Mouse (Mus musculus) heart, adult 2 months (tissue): ENCODE measurements around the gene Ptpre. TPM values are rescaled to one million over a fixed set of nuclear protein-coding genes. Genes with fewer than 3 reads are reported as not detected.
A peak's percentile ranks its signal among the peaks of the same experiment; 100 is the strongest.

Source experiments
- DNase-seq, 2 experiments: peaks; one replicate each; pipeline ENCODE4 v3.0.0; 2021
- H3K27ac ChIP-seq: fragments of 200-600 bp; 2 replicates; pipeline ENCODE4 v1.8.1; 2022
- H3K27me3 ChIP-seq: fragments of 200-500 bp; 2 replicates; pipeline ENCODE4 v1.6.1; 2012; ENCODE audit warnings: mild to moderate bottlenecking, low read length, inconsistent platforms, mixed read lengths; ENCODE audit not compliant: control insufficient read depth, insufficient read depth
- H3K36me3 ChIP-seq: fragments of 200-500 bp; 2 replicates; pipeline ENCODE4 v1.6.1; 2012; ENCODE audit warnings: low read length, inconsistent platforms; ENCODE audit not compliant: control insufficient read depth, insufficient read depth
- H3K4me1 ChIP-seq: fragments of 200-500 bp; 2 replicates; pipeline ENCODE4 v1.6.1; 2011; ENCODE audit warnings: low read length; ENCODE audit not compliant: control insufficient read depth, insufficient read depth
- H3K4me3 ChIP-seq: fragments of 200-600 bp; 2 replicates; pipeline ENCODE4 v1.8.1; 2022
- H3K79me2 ChIP-seq: fragments of 200-500 bp; replicated peaks from 2 replicates; pipeline ENCODE4 v1.6.1; 2012; ENCODE audit warnings: mild to moderate bottlenecking, inconsistent platforms, low read length, moderate library complexity, mixed read lengths; ENCODE audit not compliant: control insufficient read depth, insufficient read depth
- H3K9ac ChIP-seq: fragments of 200-500 bp; 2 replicates; pipeline ENCODE4 v1.6.1; 2012; ENCODE audit warnings: low read depth, mild to moderate bottlenecking, control low read depth, inconsistent platforms, low read length, mixed read lengths
- CTCF ChIP-seq: fragments of 200-600 bp; IDR thresholded peaks from 2 replicates; pipeline ENCODE4 v1.8.1; 2022; ENCODE audit warnings: antibody characterized with exemption, mild to moderate bottlenecking, moderate library complexity
- EP300 ChIP-seq: fragments of 200-500 bp; IDR thresholded peaks from 2 replicates; pipeline ENCODE4 v1.6.1; 2011; ENCODE audit warnings: low read depth, low read length, control low read depth; ENCODE audit not compliant: insufficient read depth
- POLR2A ChIP-seq: fragments of 200-500 bp; IDR thresholded peaks from 2 replicates; pipeline ENCODE4 v1.6.1; 2011; ENCODE audit warnings: mild to moderate bottlenecking, low read depth, low read length, control low read depth; ENCODE audit not compliant: insufficient read depth
- WGBS: fragments of 180-500 bp; shearing (Covaris S2); methylation state at CpG from one replicate; pipeline ENCODE4 v1.1.7; 2018; 5-methylcytosine and 5-hydroxymethylcytosine counted together
- intact Hi-C: fragments of 180-260 bp; cut with DNase I; formaldehyde crosslinking; loops from one replicate; pipeline ENCODE4 v1.15.1; 2025
- polyA plus RNA-seq: library from polyadenylated mRNA; depleted of rRNA; stranded (reverse); fragments of >200 nt; gene quantifications from 2 replicates; pipeline ENCODE4 v1.2.3, GENCODE M21; 2012
- total RNA-seq, 2 experiments: library from RNA; stranded (reverse); gene quantifications; 2 replicates each; pipeline ENCODE4 v1.2.3; 2021

Ptpre gene
- total and polyA plus RNA-seq, 3 experiments: 2.8 to 4.1 (median 3.1) TPM

DNA sequence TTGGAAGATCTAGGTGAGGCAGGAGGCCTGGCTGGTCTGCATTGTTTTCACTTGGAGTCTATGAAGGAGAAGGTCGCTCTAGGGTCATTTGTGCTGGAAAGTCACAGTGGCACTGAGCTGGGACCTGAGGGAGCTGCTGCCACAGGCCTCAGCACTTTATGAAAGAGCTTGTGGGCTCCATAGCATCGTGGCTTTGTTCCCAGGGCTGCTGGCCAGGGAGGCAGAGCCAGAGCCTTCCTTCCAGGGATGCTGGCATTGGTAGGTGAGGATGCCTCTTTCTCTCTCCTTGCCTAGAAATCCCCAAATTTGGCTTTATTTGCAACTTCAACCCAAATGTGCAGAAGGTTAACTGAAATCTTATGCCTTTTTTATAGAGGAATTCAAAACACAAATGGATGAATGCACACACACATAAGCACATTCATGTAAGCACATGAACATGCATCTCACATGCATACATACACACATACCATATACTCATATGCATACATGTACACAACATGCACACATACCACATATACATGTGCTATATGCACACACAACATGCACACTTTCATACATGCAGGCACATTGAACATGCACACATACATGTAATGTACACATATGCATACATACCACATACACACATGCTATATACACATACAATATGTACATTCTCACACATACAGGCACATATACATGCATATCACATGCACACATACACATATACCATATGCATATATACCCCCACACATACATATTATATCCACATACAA lies 50.7 kb downstream of the Ptpre start:
- Histone ChIP-seq H3K4me3 (no peak overlapping the region), H3K36me3 (no peaks in the 10 kb centered on the region), H3K27me3 (no peaks in the 10 kb centered on the region), H3K27ac (peak overlapping the region; percentile 33; the same call in 1 of the 2 replicates), H3K79me2 (no peaks in the 10 kb centered on the region), H3K4me1 (peaks cover 2% of the 10 kb centered on the region), H3K9ac (no peak overlapping the region)
- TF ChIP-seq EP300 (no peak), POLR2A (no peak), CTCF (no peak)
- DNase-seq: no peak
- WGBS: 54% methylated on average over 2 of the region's 2 CpGs
- intact Hi-C loops: loop anchor here (2.0 kb wide), 1 partner anchor 21 kb away; no protein-coding TSS in a partner anchor

DNA sequence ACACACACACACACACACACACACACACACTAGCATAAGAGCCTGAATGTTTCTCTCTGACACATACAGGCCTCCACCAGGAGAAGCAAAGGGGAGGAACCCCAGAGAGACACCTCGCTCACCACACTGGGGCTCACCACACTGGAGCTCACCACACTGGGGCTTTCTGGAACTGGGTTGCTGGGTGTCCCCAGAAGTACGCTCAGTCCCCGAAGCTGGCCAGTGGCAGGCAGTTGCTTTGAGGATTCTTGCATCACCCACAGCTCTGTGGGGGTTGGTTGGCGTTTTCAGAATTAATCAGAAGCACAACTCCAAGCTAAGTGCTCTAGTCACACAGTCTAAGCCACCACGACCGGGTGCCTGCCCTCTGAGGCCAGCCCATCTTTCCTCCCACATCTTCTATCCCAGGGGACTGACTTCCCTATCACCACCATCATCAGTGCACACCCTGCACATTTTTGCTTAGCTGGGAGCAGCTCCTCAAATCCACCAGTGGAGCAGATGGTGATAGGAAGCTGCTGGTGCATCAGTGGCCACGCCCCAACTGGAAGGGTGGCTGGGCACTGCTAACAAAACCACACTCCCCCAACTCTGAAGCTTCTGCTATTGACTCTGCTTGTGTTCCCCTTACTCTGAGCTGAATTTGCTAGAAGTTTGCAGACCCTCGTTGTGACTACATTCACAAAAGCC lies 51.5 kb downstream of the Ptpre start:
- Histone ChIP-seq H3K27ac (no peak overlapping the region), H3K4me3 (no peak overlapping the region), H3K36me3 (no peaks in the 10 kb centered on the region), H3K79me2 (no peaks in the 10 kb centered on the region), H3K4me1 (peaks cover 2% of the 10 kb centered on the region), H3K9ac (no peak overlapping the region), H3K27me3 (no peaks in the 10 kb centered on the region)
- whole genome bisulfite sequencing: 70% methylated on average over 8 of the region's 8 CpGs
- no peak for TF ChIP-seq CTCF
- TF ChIP-seq EP300: no peak
- TF ChIP-seq POLR2A: no peak
- DNase-seq: no peak
- intact Hi-C loops: no loop called here

DNA sequence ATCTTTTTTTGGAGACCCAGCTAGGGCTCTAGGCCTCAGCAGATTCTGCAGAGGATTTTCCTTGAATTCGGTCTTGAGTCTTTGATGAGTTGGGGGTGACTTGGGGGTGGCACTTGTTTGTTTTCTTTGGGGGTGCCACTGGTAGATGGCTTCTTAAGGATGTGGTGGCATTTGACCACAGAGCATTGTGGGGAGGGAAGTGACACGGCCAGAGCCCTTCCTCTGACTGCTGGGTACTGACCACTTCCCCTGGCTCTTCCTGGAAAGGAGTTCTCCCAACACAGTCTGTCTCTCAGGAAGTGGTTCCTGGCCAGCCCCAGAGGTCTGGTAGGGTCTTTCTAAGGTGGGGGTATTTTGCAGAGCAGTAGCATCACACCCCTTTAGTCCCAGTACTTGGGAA lies 54.2 kb downstream of the Ptpre start:
- DNase-seq: no peak
- 83% methylated on average over 2 of the region's 2 CpGs for WGBS
- H3K79me2 ChIP-seq: no peaks in the 10 kb centered on the region
- no peak overlapping the region for H3K4me3 ChIP-seq
- intact Hi-C loops: no loop called here
- H3K36me3 ChIP-seq: no peaks in the 10 kb centered on the region
- TF ChIP-seq EP300 (no peak), POLR2A (no peak)
- no peaks in the 10 kb centered on the region for H3K27me3 ChIP-seq
- H3K27ac ChIP-seq: no peak overlapping the region
- peaks cover 5% of the 10 kb centered on the region for H3K4me1 ChIP-seq
- H3K9ac ChIP-seq: no peak overlapping the region

DNA sequence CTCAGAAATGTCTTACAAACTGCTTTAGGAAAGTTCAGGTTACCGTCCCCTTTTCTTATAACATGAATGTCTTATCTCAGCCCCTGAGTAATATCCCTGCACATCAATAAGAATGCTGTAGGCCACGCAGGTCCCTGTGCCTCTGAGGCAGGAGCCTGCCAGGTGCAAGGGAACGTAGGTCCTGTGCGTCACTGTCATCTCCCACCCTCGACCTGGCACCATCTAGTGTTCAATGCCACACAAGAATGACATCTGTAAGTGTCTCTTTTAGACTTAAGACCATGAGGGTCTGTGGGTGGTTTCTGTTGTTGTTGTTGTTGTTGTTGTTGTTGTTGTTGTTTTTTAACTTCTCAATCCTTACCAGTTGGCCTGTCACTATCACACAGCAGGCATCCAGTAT lies 56.0 kb downstream of the Ptpre start:
- H3K27me3 ChIP-seq: no peaks in the 10 kb centered on the region
- no peak overlapping the region for H3K27ac ChIP-seq
- 81% methylated on average over 5 of the region's 5 CpGs for WGBS

DNA sequence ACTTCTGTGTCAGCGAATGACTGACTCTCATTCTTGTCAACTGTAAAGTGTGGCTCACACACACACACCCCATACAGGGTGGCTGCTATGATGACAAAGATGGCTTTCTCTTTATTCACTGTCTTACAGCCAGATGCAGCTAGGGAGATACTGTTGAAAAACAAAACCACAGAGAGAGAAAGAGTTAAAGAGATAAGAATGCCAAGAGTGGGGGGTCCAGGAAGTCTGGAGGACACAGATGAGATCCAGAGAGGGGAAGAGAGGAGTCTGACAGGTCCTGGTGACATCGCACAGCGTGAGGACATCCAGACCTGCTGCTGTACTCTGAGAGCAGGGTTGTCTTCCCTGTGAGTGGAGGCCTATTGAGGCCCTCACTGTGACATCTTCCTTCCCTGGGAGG lies 56.5 kb downstream of the Ptpre start:
- Histone ChIP-seq H3K9ac (no peak overlapping the region), H3K79me2 (no peaks in the 10 kb centered on the region), H3K27me3 (no peaks in the 10 kb centered on the region), H3K27ac (no peak overlapping the region), H3K4me3 (no peak overlapping the region), H3K36me3 (peaks cover 2% of the 10 kb centered on the region; the same call in 1 of the 2 replicates), H3K4me1 (peaks cover 15% of the 10 kb centered on the region)
- TF ChIP-seq CTCF (no peak), EP300 (no peak), POLR2A (no peak)
- intact Hi-C loops: no loop called here
- no peak for DNase-seq
- WGBS: 70% methylated on average over 3 of the region's 3 CpGs

More for the DNA sequence above, 56.0 kb downstream of the Ptpre start:
- Histone ChIP-seq H3K4me3 (no peak overlapping the region), H3K79me2 (no peaks in the 10 kb centered on the region), H3K36me3 (peaks cover 2% of the 10 kb centered on the region; the same call in 1 of the 2 replicates), H3K9ac (no peak overlapping the region), H3K4me1 (peaks cover 13% of the 10 kb centered on the region)
- no peak for TF ChIP-seq EP300
- no peak for TF ChIP-seq POLR2A
- TF ChIP-seq CTCF: no peak
- no peak for DNase-seq
- intact Hi-C loops: no loop called here

DNA sequence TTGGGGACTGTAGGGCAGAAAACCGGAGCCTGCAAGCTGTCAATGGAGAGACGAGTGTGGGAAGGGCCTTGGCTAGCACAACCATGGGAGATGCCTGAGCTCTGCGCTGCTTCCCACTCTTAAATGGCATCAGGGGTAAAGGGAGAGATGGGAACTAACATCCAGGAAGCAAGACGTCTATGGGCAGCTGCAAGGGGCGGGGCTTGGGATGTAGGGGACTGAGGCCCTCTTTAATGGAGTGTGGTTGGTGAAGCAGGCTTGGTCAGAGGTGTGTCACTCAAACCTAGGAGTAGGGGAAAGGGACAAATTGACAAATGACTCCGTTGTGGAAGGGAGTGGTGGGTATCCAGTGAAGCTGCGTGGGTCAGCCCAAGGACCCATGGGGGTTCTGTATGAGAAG lies 57.4 kb downstream of the Ptpre start:
- Histone ChIP-seq H3K27ac (no peak overlapping the region), H3K79me2 (no peaks in the 10 kb centered on the region), H3K4me1 (peaks cover 20% of the 10 kb centered on the region), H3K27me3 (no peaks in the 10 kb centered on the region), H3K36me3 (peaks cover 2% of the 10 kb centered on the region; the same call in 1 of the 2 replicates), H3K9ac (no peak overlapping the region), H3K4me3 (no peak overlapping the region)
- intact Hi-C loops: no loop called here
- TF ChIP-seq EP300: no peak
- no peak for TF ChIP-seq POLR2A
- TF ChIP-seq CTCF: no peak
- DNase-seq: no peak
- WGBS: 74% methylated on average over 7 of the region's 7 CpGs
